In genomic region chr13:32902481-32903015, GRCm38 (mm10) we compare ENCODE assay signal across 9 mouse cellular contexts. TPM values are rescaled to one million over a fixed set of nuclear protein-coding genes. Genes with fewer than 3 reads are reported as not detected.
DNase-seq lines count a peak whose midpoint lies in the region; ATAC-seq lines count a peak whose summit lies in the region.
"Had no signal": no experiment of that assay in that cellular context is flagged by ENCODE, and none has a peak within 500 bp of the region (broad histone marks: within the 10 kb centered on the region; RNA-seq: fewer than 3 reads in every experiment).

No protein-coding gene starts in this region.

- H3K36me3 ChIP-seq in limb, embryonic 10.5 days = no peaks in the 10 kb centered on the region
- H3K36me3 ChIP-seq in midbrain, embryonic 14.5 days (ENCODE audit: control insufficient read depth, insufficient read depth, low read length) = no peaks in the 10 kb centered on the region

- no peaks in the 10 kb centered on the region for H3K27me3 ChIP-seq in limb, embryonic 10.5 days (ENCODE audit: low read depth, poor library complexity, severe bottlenecking)
- no peaks in the 10 kb centered on the region for H3K27me3 ChIP-seq in midbrain, embryonic 14.5 days (ENCODE audit: control insufficient read depth, insufficient read depth, low read length)

- DNase-seq in 3T3-L1 (ENCODE audit: low read depth, low spot score) = peak; percentile 92
- DNase-seq in adrenal gland, adult 2 months = peak; percentile 66
- DNase-seq in embryo, embryonic 10.5 days (ENCODE audit: low spot score) = peak; percentile 87
- DNase-seq in gastrocnemius, postnatal 4 days (ENCODE audit: low spot score in 2 of 2) = peak; percentile 54 to 64
- peak; percentile 39 to 70 for DNase-seq in kidney, adult 8-10 months
- peak; percentile 71 for DNase-seq in limb, embryonic 10.5 days (ENCODE audit: low spot score)
- DNase-seq in midbrain, embryonic 14.5 days = peak; percentile 90
- peak; percentile 37 for DNase-seq in spleen, adult 12 weeks (ENCODE audit: low spot score)

- WGBS in limb, embryonic 10.5 days = 28% methylated on average over 4 of the region's 4 CpGs
- 20% methylated on average over 4 of the region's 4 CpGs for WGBS in midbrain, embryonic 14.5 days

- ATAC-seq in midbrain, embryonic 14.5 days (ENCODE audit: low FRiP score, low TSS enrichment) = peak; percentile 68; the same call in 1 of the 2 replicates

- H3K9me3 ChIP-seq in limb, embryonic 10.5 days (replicated peaks) = no peaks in the 10 kb centered on the region
- H3K9me3 ChIP-seq in midbrain, embryonic 14.5 days (ENCODE audit: control insufficient read depth, low read length) = no peaks in the 10 kb centered on the region

- H3K27ac ChIP-seq in limb, embryonic 10.5 days = no peak overlapping the region
- H3K27ac ChIP-seq in midbrain, embryonic 14.5 days (replicated peaks; ENCODE audit: low read depth, low read length) = no peak overlapping the region

- H3K4me2 ChIP-seq in midbrain, embryonic 14.5 days (ENCODE audit: low read length) = no peak overlapping the region

- H3K4me3 ChIP-seq in limb, embryonic 10.5 days = no peak overlapping the region
- H3K4me3 ChIP-seq in midbrain, embryonic 14.5 days (replicated peaks; ENCODE audit: low read depth, low read length) = no peak overlapping the region

- no peak overlapping the region for H3K9ac ChIP-seq in midbrain, embryonic 14.5 days (replicated peaks; ENCODE audit: low read length)

- no peaks in the 10 kb centered on the region for H3K4me1 ChIP-seq in limb, embryonic 10.5 days
- H3K4me1 ChIP-seq in midbrain, embryonic 14.5 days (ENCODE audit: control insufficient read depth, insufficient read depth, low read length) = no peaks in the 10 kb centered on the region

RNA-seq across cellular contexts. Expression of gene Serpinb1c, which starts 4.5 kb away (rescaled TPM):
- total RNA-seq in adrenal gland, adult 2 months (2021) = not detected
- not detected in 2 replicates for polyA plus RNA-seq in adrenal gland, adult 2 months (2012; rRNA removed)
- total RNA-seq in gastrocnemius, postnatal 4 days (2021) = 1 to 10 TPM in 1 of 2 experiments, under 1 TPM in 1; 0.29 to 1.1 TPM
- polyA plus RNA-seq in limb, embryonic 10.5 days (2016; fragmentation: Nextera tagmentation; extraction: Ambion mirVana) = not detected in 2 replicates
- polyA plus RNA-seq in midbrain, embryonic 14.5 days (2014; fragmentation: Nextera tagmentation; extraction: Ambion mirVana) = not detected in 2 replicates
- polyA plus RNA-seq: stomach, embryonic 16.5 days had no signal

RNA-seq across cellular contexts. Expression of gene Serpinb1a, which starts 51.6 kb away (rescaled TPM):
- total RNA-seq in adrenal gland, adult 2 months (2021) = 10 to 100 TPM; 22.7 to 71.9 TPM
- polyA plus RNA-seq in adrenal gland, adult 2 months (2012; rRNA removed) = 17.6 and 31.2 TPM in 2 replicates
- total RNA-seq in gastrocnemius, postnatal 4 days (2021) = 10 to 100 TPM; 30.5 to 49.2 TPM
- 0.46 and 2.1 TPM in 2 replicates for polyA plus RNA-seq in limb, embryonic 10.5 days (2016; fragmentation: Nextera tagmentation; extraction: Ambion mirVana)
- polyA plus RNA-seq in midbrain, embryonic 14.5 days (2014; fragmentation: Nextera tagmentation; extraction: Ambion mirVana) = 2.2 and 2.9 TPM in 2 replicates

Comparison
In these comparisons a context has a peak if more than half of its experiments do, and no peak if none do; other contexts are left out.
1. DNase-seq: peak in every context shown above with its lines; median percentile 92 in 3T3-L1; 90 in midbrain, embryonic 14.5 days; 87 in embryo, embryonic 10.5 days; 71 in limb, embryonic 10.5 days; 66 in adrenal gland, adult 2 months; 59 in gastrocnemius, postnatal 4 days; 54 in kidney, adult 8-10 months; 37 in spleen, adult 12 weeks.